Mouse (Mus musculus): ENCODE data around the gene Clps. TPM values are rescaled to one million over a fixed set of nuclear protein-coding genes. Genes with fewer than 3 reads are reported as not detected.
A peak's percentile ranks its signal among the peaks of the same experiment; 100 is the strongest.

The Clps gene
- polyA plus RNA-seq, 1 experiment: 4.1 TPM

GRCm38 (mm10) chr17:28531946-28532345 lies 28.6 kb downstream of the Clps start:
- Histone ChIP-seq H3K27me3 (ENCODE audit: control insufficient read depth, insufficient read depth, low read length) (no peaks in the 10 kb centered on the region), H3K4me3 (ENCODE audit: control insufficient read depth, low read depth, low read length) (peak overlapping the region; percentile 81), H3K36me3 (ENCODE audit: control insufficient read depth, insufficient read depth, low read length) (no peaks in the 10 kb centered on the region), H3K4me1 (ENCODE audit: control insufficient read depth, insufficient read depth, low read length) (peaks cover 12% of the 10 kb centered on the region), H3K27ac (ENCODE audit: control insufficient read depth, insufficient read depth, low read depth, low read length) (peak overlapping the region; percentile 16; the same call in 1 of the 2 replicates)
- TF ChIP-seq CTCF (IDR thresholded peaks at IDR 0.05; ENCODE audit: control insufficient read depth, insufficient read depth, insufficient replicate concordance, low read depth, low read length): no peak
- no peak for TF ChIP-seq POLR2A (IDR thresholded peaks at IDR 0.05; ENCODE audit: control insufficient read depth, low read depth, low read length)

DNA sequence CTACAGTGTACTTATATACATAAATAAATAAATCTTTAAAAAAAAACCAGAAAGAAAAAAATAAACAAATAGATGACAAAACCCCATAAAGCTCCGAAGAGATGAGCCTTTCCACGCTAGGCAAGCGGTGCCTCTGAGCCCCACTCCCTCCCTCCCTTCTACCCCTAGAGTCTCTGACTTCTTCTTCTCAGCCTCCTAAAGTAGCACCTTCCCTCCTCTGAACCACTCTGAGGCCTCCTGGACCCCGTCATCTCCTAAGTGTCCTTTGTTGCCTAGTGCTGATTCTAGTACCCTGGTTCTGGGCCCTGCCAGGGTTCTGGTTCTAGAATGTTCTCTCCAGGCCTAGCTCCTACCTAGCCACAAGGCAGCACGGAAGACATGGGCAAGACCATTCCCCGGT lies 30.1 kb downstream of the Clps start, which contains the start of gene Armc12:
TSS of gene Armc12 (plus strand) at position 301 of the 400 bp plus-strand sequence.
- H3K27ac ChIP-seq (ENCODE audit: control insufficient read depth, insufficient read depth, low read depth, low read length): peak within 1 kb of the TSS; percentile 16; the same call in 1 of the 2 replicates
- no peaks in the 10 kb centered on the region for H3K27me3 ChIP-seq (ENCODE audit: control insufficient read depth, insufficient read depth, low read length)
- peaks cover 12% of the 10 kb centered on the region for H3K4me1 ChIP-seq (ENCODE audit: control insufficient read depth, insufficient read depth, low read length)
- TF ChIP-seq CTCF (IDR thresholded peaks at IDR 0.05; ENCODE audit: control insufficient read depth, insufficient read depth, insufficient replicate concordance, low read depth, low read length): no peak
- TF ChIP-seq POLR2A (IDR thresholded peaks at IDR 0.05; ENCODE audit: control insufficient read depth, low read depth, low read length): peak; percentile 44; the same call in 1 of the 2 replicates
- no peaks in the 10 kb centered on the region for H3K36me3 ChIP-seq (ENCODE audit: control insufficient read depth, insufficient read depth, low read length)
- peak within 1 kb of the TSS; percentile 84 for H3K4me3 ChIP-seq (ENCODE audit: control insufficient read depth, low read depth, low read length)

GRCm38 (mm10) chr17:28529116-28529515 lies 31.4 kb downstream of the Clps start:
- H3K4me3 ChIP-seq (ENCODE audit: control insufficient read depth, low read depth, low read length): peak overlapping the region; percentile 84
- H3K36me3 ChIP-seq (ENCODE audit: control insufficient read depth, insufficient read depth, low read length): no peaks in the 10 kb centered on the region
- no peak overlapping the region for H3K27ac ChIP-seq (ENCODE audit: control insufficient read depth, insufficient read depth, low read depth, low read length)
- no peaks in the 10 kb centered on the region for H3K27me3 ChIP-seq (ENCODE audit: control insufficient read depth, insufficient read depth, low read length)
- no peak for TF ChIP-seq POLR2A (IDR thresholded peaks at IDR 0.05; ENCODE audit: control insufficient read depth, low read depth, low read length)
- TF ChIP-seq CTCF (IDR thresholded peaks at IDR 0.05; ENCODE audit: control insufficient read depth, insufficient read depth, insufficient replicate concordance, low read depth, low read length): no peak
- peaks cover 13% of the 10 kb centered on the region for H3K4me1 ChIP-seq (ENCODE audit: control insufficient read depth, insufficient read depth, low read length)

DNA sequence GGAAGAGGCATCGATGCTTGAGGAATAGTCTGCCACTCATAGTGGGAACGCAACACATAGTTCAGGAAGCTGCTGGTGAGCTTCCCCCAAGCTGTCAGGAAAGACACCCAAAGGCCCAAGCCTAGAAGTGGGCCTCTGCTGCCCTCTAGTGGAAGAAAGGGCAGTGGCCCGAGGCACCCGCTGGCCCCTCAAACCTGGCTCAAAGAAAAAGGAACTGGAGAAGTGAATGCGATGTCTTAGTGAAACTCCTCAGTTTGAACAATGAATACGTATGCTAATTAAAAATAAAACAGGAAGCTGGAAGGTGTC lies 32.6 kb downstream of the Clps start:
- TF ChIP-seq POLR2A (IDR thresholded peaks at IDR 0.05; ENCODE audit: control insufficient read depth, low read depth, low read length) (no peak), CTCF (IDR thresholded peaks at IDR 0.05; ENCODE audit: control insufficient read depth, insufficient read depth, insufficient replicate concordance, low read depth, low read length) (peak; percentile 85)
- Histone ChIP-seq H3K36me3 (ENCODE audit: control insufficient read depth, insufficient read depth, low read length) (no peaks in the 10 kb centered on the region), H3K4me3 (ENCODE audit: control insufficient read depth, low read depth, low read length) (peak overlapping the region; percentile 71), H3K27me3 (ENCODE audit: control insufficient read depth, insufficient read depth, low read length) (no peaks in the 10 kb centered on the region), H3K27ac (ENCODE audit: control insufficient read depth, insufficient read depth, low read depth, low read length) (peak overlapping the region; percentile 54; the same call in 1 of the 2 replicates), H3K4me1 (ENCODE audit: control insufficient read depth, insufficient read depth, low read length) (peaks cover 18% of the 10 kb centered on the region)

GRCm38 (mm10) chr17:28527184-28528042 lies 33.2 kb downstream of the Clps start:
- H3K4me3 ChIP-seq (ENCODE audit: control insufficient read depth, low read depth, low read length): peak overlapping the region; percentile 71
- TF ChIP-seq CTCF (IDR thresholded peaks at IDR 0.05; ENCODE audit: control insufficient read depth, insufficient read depth, insufficient replicate concordance, low read depth, low read length) (no peak), POLR2A (IDR thresholded peaks at IDR 0.05; ENCODE audit: control insufficient read depth, low read depth, low read length) (0 out of 2 replicates have a peak, but pooled peaks have one; percentile 22)
- peak overlapping the region; percentile 54 for H3K27ac ChIP-seq (ENCODE audit: control insufficient read depth, insufficient read depth, low read depth, low read length)

GRCm38 (mm10) chr17:28524831-28525430 lies 35.6 kb downstream of the Clps start:
- Histone ChIP-seq H3K4me3 (ENCODE audit: control insufficient read depth, low read depth, low read length) (no peak overlapping the region), H3K4me1 (ENCODE audit: control insufficient read depth, insufficient read depth, low read length) (peaks cover 22% of the 10 kb centered on the region), H3K27me3 (ENCODE audit: control insufficient read depth, insufficient read depth, low read length) (no peaks in the 10 kb centered on the region), H3K36me3 (ENCODE audit: control insufficient read depth, insufficient read depth, low read length) (no peaks in the 10 kb centered on the region), H3K27ac (ENCODE audit: control insufficient read depth, insufficient read depth, low read depth, low read length) (no peak overlapping the region)
- TF ChIP-seq POLR2A (IDR thresholded peaks at IDR 0.05; ENCODE audit: control insufficient read depth, low read depth, low read length): no peak
- no peak for TF ChIP-seq CTCF (IDR thresholded peaks at IDR 0.05; ENCODE audit: control insufficient read depth, insufficient read depth, insufficient replicate concordance, low read depth, low read length)

More at GRCm38 (mm10) chr17:28527184-28528042, 33.2 kb downstream of the Clps start:
- Histone ChIP-seq H3K36me3 (ENCODE audit: control insufficient read depth, insufficient read depth, low read length) (no peaks in the 10 kb centered on the region), H3K4me1 (ENCODE audit: control insufficient read depth, insufficient read depth, low read length) (peaks cover 22% of the 10 kb centered on the region), H3K27me3 (ENCODE audit: control insufficient read depth, insufficient read depth, low read length) (no peaks in the 10 kb centered on the region)

DNA sequence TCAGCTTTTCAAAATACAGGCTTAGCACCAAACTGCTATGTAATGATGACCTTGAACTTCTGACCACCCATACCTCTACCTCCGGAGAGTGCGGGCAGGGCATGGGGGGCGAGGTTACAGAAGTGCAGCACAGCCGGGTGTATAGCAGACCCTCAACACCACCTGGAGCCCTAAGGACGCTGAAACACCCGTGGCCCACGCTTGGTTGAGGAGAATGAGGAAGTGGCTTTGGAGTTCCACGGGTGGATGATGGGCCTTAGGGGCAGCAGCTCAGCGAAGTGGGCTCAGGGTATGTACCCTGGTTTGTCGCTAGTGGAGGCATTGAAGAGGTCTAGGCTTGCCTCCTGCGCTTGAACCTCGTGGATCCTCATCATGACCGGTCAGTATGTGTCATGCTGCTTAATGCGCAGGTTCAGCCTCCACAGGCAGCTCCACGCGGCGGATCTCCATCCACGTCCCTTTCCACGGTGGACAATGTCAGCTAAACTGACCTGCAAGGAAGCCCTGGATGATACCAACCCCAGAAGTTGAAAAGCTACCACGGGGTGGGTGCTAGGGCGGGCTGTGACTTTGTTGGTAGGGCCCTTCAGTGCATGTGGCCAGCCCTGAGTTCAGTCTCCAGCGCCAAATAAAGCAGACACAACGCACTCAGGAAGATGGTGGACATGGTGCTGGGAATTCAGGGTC lies 36.4 kb downstream of the Clps start:
- peaks cover 22% of the 10 kb centered on the region for H3K4me1 ChIP-seq (ENCODE audit: control insufficient read depth, insufficient read depth, low read length)
- H3K4me3 ChIP-seq (ENCODE audit: control insufficient read depth, low read depth, low read length): no peak overlapping the region
- no peak overlapping the region for H3K27ac ChIP-seq (ENCODE audit: control insufficient read depth, insufficient read depth, low read depth, low read length)
- TF ChIP-seq POLR2A (IDR thresholded peaks at IDR 0.05; ENCODE audit: control insufficient read depth, low read depth, low read length): no peak
- H3K36me3 ChIP-seq (ENCODE audit: control insufficient read depth, insufficient read depth, low read length): no peaks in the 10 kb centered on the region
- H3K27me3 ChIP-seq (ENCODE audit: control insufficient read depth, insufficient read depth, low read length): no peaks in the 10 kb centered on the region

Measured in testis, adult 2 months (tissue).